Mouse (Mus musculus) lung, postnatal 0 days (tissue): ENCODE results near the gene Irgm1. TPM values are rescaled to one million over a fixed set of nuclear protein-coding genes. Genes with fewer than 3 reads are reported as not detected.

Experiments
- ATAC-seq: fragments of 200-750 bp; cut with Nextera tagmentation; 2 replicates; pipeline ENCODE4 v1.8.0; 2017; ENCODE audit warnings: moderate library complexity
- DNase-seq: peaks from one replicate; pipeline ENCODE4 v3.0.0-alpha.2; 2016; ENCODE audit warnings: low spot score
- H3K27ac ChIP-seq: fragments of 300-500 bp; sonication (generic); 2 replicates; pipeline ENCODE4 v1.5.1; 2014; ENCODE audit warnings: antibody characterized with exemption, mild to moderate bottlenecking, low read length, mixed read lengths
- H3K27me3 ChIP-seq: fragments of 300-500 bp; sonication (generic); replicated peaks from 2 replicates; pipeline ENCODE4 v1.6.1; 2014; ENCODE audit warnings: low read length, mixed read lengths; ENCODE audit not compliant: insufficient read depth
- H3K36me3 ChIP-seq: fragments of 300-500 bp; sonication (generic); 2 replicates; pipeline ENCODE4 v1.6.1; 2014; ENCODE audit warnings: low read length, mixed read lengths; ENCODE audit not compliant: insufficient read depth
- H3K4me1 ChIP-seq: fragments of 300-500 bp; sonication (generic); 2 replicates; pipeline ENCODE4 v1.6.1; 2014; ENCODE audit warnings: antibody characterized with exemption, low read depth, low read length, mixed read lengths; ENCODE audit not compliant: insufficient read depth
- H3K4me2 ChIP-seq: fragments of 300-500 bp; sonication (generic); replicated peaks from 2 replicates; pipeline ENCODE4 v1.6.1; 2014; ENCODE audit warnings: low read depth, mild to moderate bottlenecking, low read length, moderate library complexity, mixed read lengths
- H3K4me3 ChIP-seq: fragments of 300-500 bp; sonication (generic); 2 replicates; pipeline ENCODE4 v1.5.1; 2014; ENCODE audit warnings: low read depth, low read length
- H3K9ac ChIP-seq: fragments of 300-500 bp; sonication (generic); replicated peaks from 2 replicates; pipeline ENCODE4 v1.6.1; 2014; ENCODE audit warnings: low read depth, mild to moderate bottlenecking
- H3K9me3 ChIP-seq: fragments of 300-500 bp; sonication (generic); 2 replicates; pipeline ENCODE4 v1.6.1; 2016; ENCODE audit warnings: low read length, mixed read lengths
- CTCF ChIP-seq: IDR thresholded peaks from 2 replicates; pipeline ENCODE4 v1.5.1; 2016; ENCODE audit warnings: antibody characterized with exemption, mild to moderate bottlenecking
- EP300 ChIP-seq: IDR thresholded peaks from 2 replicates; pipeline ENCODE4 v1.6.1; 2016; ENCODE audit warnings: antibody characterized with exemption, mild to moderate bottlenecking, control low read depth
- WGBS: fragments of 180-500 bp; shearing (Covaris S2); extraction: QIAGEN DNeasy Blood & Tissue Kit; methylation state at CpG from one replicate; pipeline ENCODE4 v1.1.7; 2014; 5-methylcytosine and 5-hydroxymethylcytosine counted together
- polyA plus RNA-seq: library from polyadenylated mRNA; unstranded; fragments of >200 nt; fragmentation: Nextera tagmentation; extraction: Ambion mirVana; gene quantifications from 2 replicates; pipeline ENCODE4 v1.2.1, GENCODE M21; 2015

The Irgm1 gene
- polyA plus RNA-seq, 1 experiment from 2014 or later, result 20.2 TPM

- peak within 1 kb of the TSS; percentile 90 for H3K4me2 ChIP-seq
- 0 out of 2 replicates have a peak, but pooled peaks cover 3% of the 10 kb centered on the region for H3K36me3 ChIP-seq
- H3K27ac ChIP-seq, result peak within 1 kb of the TSS; percentile 97
- no peaks in the 10 kb centered on the region for H3K27me3 ChIP-seq
- WGBS, result 1% methylated on average over 61 of the region's 77 CpGs
- peak within 1 kb of the TSS; percentile 62 for H3K4me3 ChIP-seq
- peaks cover 6% of the 10 kb centered on the region; the same call in 1 of the 2 replicates for H3K4me1 ChIP-seq
- TF ChIP-seq CTCF (peak; percentile 39; the same call in 1 of the 2 replicates), EP300 (0 out of 2 replicates have a peak, but pooled peaks have one; percentile 29)
- ATAC-seq (peak; percentile 96), DNase-seq (peak; percentile 99)
- H3K9ac ChIP-seq, result peak within 1 kb of the TSS; percentile 58
- H3K9me3 ChIP-seq, result no peaks in the 10 kb centered on the region
Observed at GRCm38 (mm10) chr11:48816800-48817665, 54.5 kb downstream of the Irgm1 start, which contains the start of gene Trim41. Trim41 (minus strand) TSS chr11:48817353.

DNA sequence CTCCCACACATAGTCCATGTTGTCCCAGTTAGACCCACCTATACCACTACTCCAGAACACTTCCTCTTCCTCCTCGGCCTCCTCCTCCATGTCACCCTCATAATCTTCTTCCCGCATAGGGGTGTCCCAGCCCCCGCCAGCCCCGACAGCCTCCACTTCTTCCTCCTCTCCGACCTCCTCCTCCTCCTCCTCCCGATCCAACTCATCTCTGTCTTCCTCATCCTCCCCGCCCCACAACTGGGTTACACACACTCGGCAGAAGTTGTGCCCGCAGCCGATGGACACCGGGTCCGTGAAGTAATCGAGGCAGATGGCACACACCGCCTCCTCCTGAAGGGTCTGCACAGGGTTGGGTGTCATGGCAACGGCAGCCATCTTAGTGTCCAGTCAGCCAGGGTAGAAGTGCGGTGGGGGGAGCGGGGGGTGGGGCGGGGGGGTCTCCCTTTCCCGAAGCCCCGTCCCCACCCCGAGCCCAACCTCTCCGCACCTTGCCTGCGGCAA, 55.2 kb downstream of the Irgm1 start:
- H3K36me3 ChIP-seq, result 0 out of 2 replicates have a peak, but pooled peaks cover 6% of the 10 kb centered on the region
- peak overlapping the region; percentile 90 for H3K4me2 ChIP-seq
- H3K27me3 ChIP-seq, result no peaks in the 10 kb centered on the region
- ATAC-seq, result peak; percentile 12; the same call in 1 of the 2 replicates
- peak overlapping the region; percentile 62 for H3K4me3 ChIP-seq
- DNase-seq, result peak; percentile 76
- H3K27ac ChIP-seq, result peak overlapping the region; percentile 97
- no peaks in the 10 kb centered on the region for H3K9me3 ChIP-seq
- TF ChIP-seq EP300 (no peak), CTCF (no peak)
- peak overlapping the region; percentile 58 for H3K9ac ChIP-seq
- WGBS, result under 1% methylated on average over 23 of the region's 23 CpGs
- H3K4me1 ChIP-seq, result peaks cover 6% of the 10 kb centered on the region; the same call in 1 of the 2 replicates

DNA sequence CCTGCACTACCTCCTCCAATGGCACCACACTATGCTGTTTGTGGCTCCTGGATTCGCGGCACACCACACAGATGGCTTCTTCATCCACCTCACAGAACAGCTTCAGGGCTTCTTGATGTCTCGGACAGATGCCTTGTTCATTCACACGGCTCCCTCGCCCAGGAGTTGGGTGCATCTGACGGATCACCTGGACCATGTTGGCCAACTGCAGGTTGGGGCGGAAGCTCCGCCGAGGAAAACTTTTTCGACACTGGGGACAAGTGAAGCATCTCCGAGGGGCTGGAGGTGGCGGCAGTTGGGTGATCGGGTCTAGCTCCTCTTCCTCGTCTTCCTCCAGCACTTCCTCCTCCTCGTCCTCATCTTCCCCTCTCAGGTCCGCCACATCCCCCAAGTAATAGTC, 55.6 kb downstream of the Irgm1 start:
- WGBS, result 67% methylated on average over 16 of the region's 16 CpGs
- TF ChIP-seq EP300 (no peak), CTCF (no peak)
- Histone ChIP-seq H3K27me3 (no peaks in the 10 kb centered on the region), H3K9ac (peak overlapping the region; percentile 58; the same call in 1 of the 2 replicates), H3K4me3 (peak overlapping the region; percentile 62), H3K36me3 (0 out of 2 replicates have a peak, but pooled peaks cover 6% of the 10 kb centered on the region), H3K9me3 (no peaks in the 10 kb centered on the region), H3K27ac (peak overlapping the region; percentile 97; the same call in 1 of the 2 replicates), H3K4me2 (peak overlapping the region; percentile 90), H3K4me1 (peaks cover 6% of the 10 kb centered on the region; the same call in 1 of the 2 replicates)
- no peak for ATAC-seq
- no peak for DNase-seq

DNA sequence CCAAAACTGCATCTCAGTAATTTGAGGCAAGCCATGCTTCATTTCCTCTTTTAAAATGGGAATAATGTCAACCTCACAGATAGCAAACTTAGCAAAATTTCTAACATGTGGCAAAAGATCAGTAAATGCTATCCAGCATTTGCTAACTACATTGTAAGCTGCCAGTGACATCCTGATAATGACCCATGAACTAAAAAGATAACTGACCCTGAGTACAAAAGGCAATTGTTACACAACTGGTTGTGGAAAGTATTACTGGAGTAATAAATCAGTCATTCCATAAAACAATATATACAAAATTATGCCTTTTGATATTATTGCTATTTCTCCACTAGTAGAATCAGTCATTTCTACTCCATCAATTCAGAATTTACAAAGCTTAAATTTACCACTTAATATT, 57.7 kb downstream of the Irgm1 start:
- no peaks in the 10 kb centered on the region for H3K27me3 ChIP-seq
- H3K4me1 ChIP-seq, result peaks cover 6% of the 10 kb centered on the region; the same call in 1 of the 2 replicates
- DNase-seq (no peak), ATAC-seq (no peak)
- no peak overlapping the region for H3K4me3 ChIP-seq
- TF ChIP-seq CTCF, result no peak
- TF ChIP-seq EP300, result no peak
- H3K27ac ChIP-seq, result no peak overlapping the region
- no peak overlapping the region for H3K9ac ChIP-seq
- H3K36me3 ChIP-seq, result 0 out of 2 replicates have a peak, but pooled peaks cover 6% of the 10 kb centered on the region
- H3K4me2 ChIP-seq, result no peak overlapping the region
- no peaks in the 10 kb centered on the region for H3K9me3 ChIP-seq

Other genes starting within 250 kb of the Irgm1 start
- 404 and 434 TPM in 2 replicates for gene Rack1, start 71.4 kb downstream of the Irgm1 start, polyA plus RNA-seq
- gene Trim41, start 54.3 kb downstream of the Irgm1 start, polyA plus RNA-seq, result 4.3 and 5.1 TPM in 2 replicates
- gene Trim7, start 45.5 kb downstream of the Irgm1 start, polyA plus RNA-seq, result 1.2 and 1.6 TPM in 2 replicates
- gene Gm12184, start 45.0 kb downstream of the Irgm1 start, polyA plus RNA-seq, result 4.4 and 5.5 TPM in 2 replicates
- gene Gm5431, start 30.5 kb upstream of the Irgm1 start, polyA plus RNA-seq, result 0.37 and 0.57 TPM in 2 replicates
- gene Psme2b, start 74.5 kb upstream of the Irgm1 start, polyA plus RNA-seq, result 5.0 and 7.2 TPM in 2 replicates
- 0.08 and 0.15 TPM in 2 replicates for gene Olfr56, start 107.2 kb upstream of the Irgm1 start, polyA plus RNA-seq
- gene 9930111J21Rik1, start 107.7 kb upstream of the Irgm1 start, polyA plus RNA-seq, result 1.6 and 3.1 TPM in 2 replicates
- gene Gm12185, start 120.5 kb upstream of the Irgm1 start, polyA plus RNA-seq, result 0.17 and 0.20 TPM in 2 replicates
- 3.2 and 9.1 TPM in 2 replicates for gene Tgtp1, start 122.5 kb upstream of the Irgm1 start, polyA plus RNA-seq
- gene 9930111J21Rik2, start 179.6 kb upstream of the Irgm1 start, polyA plus RNA-seq, result 1.8 and 3.0 TPM in 2 replicates
- gene Tgtp2, start 192.5 kb upstream of the Irgm1 start, polyA plus RNA-seq, result 4.7 and 4.9 TPM in 2 replicates
- gene Ifi47, start 204.9 kb upstream of the Irgm1 start, polyA plus RNA-seq, result 11.7 and 13.1 TPM in 2 replicates
- gene Olfr1396, start 243.2 kb upstream of the Irgm1 start, polyA plus RNA-seq, result not detected in 2 replicates